Mouse (Mus musculus) adrenal gland, postnatal 10 days (tissue): ENCODE measurements around the gene Ankrd9. TPM values are rescaled to one million over a fixed set of nuclear protein-coding genes. Genes with fewer than 3 reads are reported as not detected.
A peak's percentile ranks its signal among the peaks of the same experiment; 100 is the strongest.

Source experiments
- DNase-seq: peaks from one replicate; pipeline ENCODE4 v3.0.0; 2021; ENCODE audit warnings: mixed read lengths
- long read RNA-seq, 2 experiments: library from polyadenylated mRNA; stranded (forward); transcript quantifications; one replicate each; pipeline ENCODE4 v2.0.0; 2021
- total RNA-seq, 2 experiments: library from RNA; stranded (reverse); gene quantifications; 2 replicates each; pipeline ENCODE4 v1.2.3; 2021

The Ankrd9 gene
- total RNA-seq = 10 to 100 TPM; 35.7 to 49.7 TPM
- long read RNA-seq, experiment 1, transcript Ankrd9-201 (3 exons, 1,706 nt) = minor isoform, 21 of 182 reads
- long read RNA-seq, experiment 1, transcript Ankrd9-207 (2 exons, 1,431 nt) = minor isoform, 13 of 182 reads
- long read RNA-seq, experiment 1, transcript Ankrd9-202 (3 exons, 2,577 nt) = major isoform, 80 of 182 reads
- long read RNA-seq, experiment 1, transcript Ankrd9-203 (4 exons, 1,563 nt) = minor isoform, 26 of 182 reads
- long read RNA-seq, experiment 1, partial matches to known transcripts = 10 of 182 reads
- long read RNA-seq, experiment 1, other reads (novel, unspliced or antisense) = 31 of 182 reads
- long read RNA-seq, experiment 2, transcript Ankrd9-203 (4 exons, 1,563 nt) = minor isoform, 12 of 66 reads
- long read RNA-seq, experiment 2, transcript Ankrd9-201 (3 exons, 1,706 nt) = minor isoform, 10 of 66 reads
- long read RNA-seq, experiment 2, transcript Ankrd9-202 (3 exons, 2,577 nt) = major isoform, 25 of 66 reads
- long read RNA-seq, experiment 2, partial matches to known transcripts = 9 of 66 reads
- long read RNA-seq, experiment 2, other reads (novel, unspliced or antisense) = 6 of 66 reads

GRCm38 (mm10) chr12:110978607-110979406, at the start of gene Ankrd9:
Gene Ankrd9 (minus strand): TSS chr12:110979040.
- DNase-seq = peak; percentile 99

- DNase-seq = no peak
Measured at GRCm38 (mm10) chr12:111021577-111021976, 42.7 kb upstream of the Ankrd9 start.

GRCm38 (mm10) chr12:111021138-111021537, 42.3 kb upstream of the Ankrd9 start:
- no peak for DNase-seq

DNA sequence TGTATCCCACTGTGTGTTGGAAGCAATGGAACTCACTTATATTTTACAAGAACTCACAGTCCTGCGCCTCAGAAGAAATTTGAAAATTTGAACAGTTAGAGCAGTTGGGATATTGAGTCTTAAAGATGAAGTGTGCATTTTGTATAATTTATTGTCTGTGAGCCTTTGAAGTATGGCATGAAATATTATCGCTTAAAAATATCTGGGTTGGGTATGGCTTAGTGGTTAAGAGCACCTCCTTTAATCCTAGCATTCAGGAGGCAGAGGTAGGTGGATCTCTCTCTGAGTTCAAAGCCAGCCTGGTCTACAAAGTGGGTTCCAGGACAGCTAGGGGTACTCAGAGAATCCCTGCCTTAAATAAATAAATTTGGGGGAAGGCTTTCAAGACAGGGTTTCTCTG, 40.2 kb upstream of the Ankrd9 start:
- no peak for DNase-seq

- DNase-seq = no peak
Measured at GRCm38 (mm10) chr12:111018068-111018467, 39.2 kb upstream of the Ankrd9 start.

GRCm38 (mm10) chr12:111016807-111017206, 38.0 kb upstream of the Ankrd9 start:
- no peak for DNase-seq

DNA sequence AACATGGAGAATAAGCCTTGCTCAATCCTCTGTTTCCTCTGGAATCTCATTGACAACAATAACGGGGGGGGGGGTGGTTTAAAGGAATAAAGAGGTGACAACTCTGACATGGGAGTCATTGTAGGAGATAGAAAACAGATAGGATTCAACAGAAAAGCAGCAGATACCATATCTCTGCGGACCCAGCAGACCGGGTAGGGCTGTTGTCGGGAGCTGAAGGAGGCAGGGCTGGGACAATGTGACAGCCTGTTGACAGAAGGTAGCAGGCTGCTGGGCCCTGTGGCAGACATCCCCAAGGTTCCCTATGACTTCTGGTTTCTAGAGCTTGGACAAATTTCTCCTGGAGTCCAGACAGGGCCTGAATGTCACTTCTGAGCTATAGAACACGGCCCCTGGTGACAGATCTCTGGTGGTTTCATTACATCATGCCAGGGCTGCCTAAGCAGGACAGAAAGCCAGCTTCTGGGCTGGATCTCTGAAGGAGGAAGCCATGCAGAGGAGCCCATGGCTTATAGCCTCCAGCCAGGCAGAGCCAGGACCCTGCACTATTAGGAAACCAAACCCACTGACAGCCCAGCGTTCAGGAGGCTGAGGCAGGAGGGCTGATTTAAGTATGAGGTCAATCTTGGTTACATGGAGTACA, 30.9 kb upstream of the Ankrd9 start:
- no peak for DNase-seq

- DNase-seq = peak; percentile 34
Measured at GRCm38 (mm10) chr12:111008500-111009490, 30.0 kb upstream of the Ankrd9 start.

GRCm38 (mm10) chr12:111007134-111008103, 28.6 kb upstream of the Ankrd9 start:
- peak; percentile 84 for DNase-seq

DNA sequence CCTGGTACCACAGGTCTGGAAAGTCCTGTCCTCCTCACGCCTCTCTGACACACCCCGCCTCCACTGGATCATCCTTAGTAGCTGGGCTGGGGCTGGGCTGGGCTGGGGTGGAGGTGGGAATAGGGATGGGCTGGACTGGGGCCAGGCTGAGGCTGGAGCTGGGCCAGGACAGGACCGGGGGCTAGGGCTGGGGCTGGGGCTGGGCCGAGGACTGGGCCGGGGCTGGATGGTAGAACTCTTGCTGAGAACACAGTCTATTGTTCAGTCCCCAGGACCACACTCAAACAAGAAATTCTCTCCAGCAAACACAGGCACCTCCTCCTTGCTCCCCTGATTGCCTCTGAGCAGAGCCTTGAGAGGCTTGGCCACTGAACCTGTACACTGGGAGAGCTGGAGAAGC, 27.5 kb upstream of the Ankrd9 start:
- DNase-seq = no peak

- no peak for DNase-seq
Measured at GRCm38 (mm10) chr12:111005803-111006202, 27.0 kb upstream of the Ankrd9 start.

- DNase-seq = no peak
Measured at GRCm38 (mm10) chr12:111004142-111004541, 25.3 kb upstream of the Ankrd9 start.

GRCm38 (mm10) chr12:111000956-111001355, 22.1 kb upstream of the Ankrd9 start:
- no peak for DNase-seq

- no peak for DNase-seq
Measured at GRCm38 (mm10) chr12:110999820-111000219, 21.0 kb upstream of the Ankrd9 start.

DNA sequence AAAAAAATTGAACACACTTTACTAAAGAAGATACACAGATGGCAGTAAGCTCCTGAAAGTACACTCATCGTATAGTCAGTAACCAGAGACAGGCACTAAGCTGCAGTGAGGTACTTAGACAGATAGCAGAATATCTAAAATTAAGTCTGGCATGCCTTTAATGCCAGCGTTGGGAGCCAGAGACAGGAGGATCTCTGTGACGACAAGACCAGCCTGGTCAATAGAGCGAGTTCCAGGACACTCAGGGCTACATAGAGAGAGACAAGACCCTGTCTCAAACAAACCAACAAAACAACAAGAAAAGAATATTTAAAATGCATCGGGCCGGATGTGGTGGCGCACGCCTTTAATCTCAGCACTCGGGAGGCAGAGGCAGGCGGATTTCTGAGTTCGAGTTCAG, 19.3 kb upstream of the Ankrd9 start:
- no peak for DNase-seq

- DNase-seq = no peak
Measured at GRCm38 (mm10) chr12:110994666-110995065, 15.8 kb upstream of the Ankrd9 start.

DNA sequence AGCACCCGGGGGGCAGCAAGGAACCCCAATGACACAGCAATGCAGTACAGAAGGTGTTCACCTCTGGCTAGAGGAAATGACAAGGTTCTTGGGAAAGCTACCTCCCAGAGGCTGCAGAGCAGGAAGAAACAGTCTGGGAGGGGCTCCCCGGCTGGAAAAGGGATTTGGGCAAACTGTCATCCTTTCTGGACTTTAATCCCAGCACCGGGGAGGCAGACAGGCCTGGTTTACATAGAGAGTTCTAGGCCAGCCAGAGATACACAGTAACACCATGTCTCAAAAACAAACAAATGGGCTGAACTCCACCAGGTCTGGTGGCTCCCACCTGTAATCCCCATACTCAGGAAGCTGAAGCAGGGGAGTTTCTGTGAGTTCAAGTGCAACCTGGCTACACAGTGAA, 14.4 kb upstream of the Ankrd9 start:
- DNase-seq = no peak

- no peak for DNase-seq
Measured at GRCm38 (mm10) chr12:110992771-110993170, 13.9 kb upstream of the Ankrd9 start.

DNA sequence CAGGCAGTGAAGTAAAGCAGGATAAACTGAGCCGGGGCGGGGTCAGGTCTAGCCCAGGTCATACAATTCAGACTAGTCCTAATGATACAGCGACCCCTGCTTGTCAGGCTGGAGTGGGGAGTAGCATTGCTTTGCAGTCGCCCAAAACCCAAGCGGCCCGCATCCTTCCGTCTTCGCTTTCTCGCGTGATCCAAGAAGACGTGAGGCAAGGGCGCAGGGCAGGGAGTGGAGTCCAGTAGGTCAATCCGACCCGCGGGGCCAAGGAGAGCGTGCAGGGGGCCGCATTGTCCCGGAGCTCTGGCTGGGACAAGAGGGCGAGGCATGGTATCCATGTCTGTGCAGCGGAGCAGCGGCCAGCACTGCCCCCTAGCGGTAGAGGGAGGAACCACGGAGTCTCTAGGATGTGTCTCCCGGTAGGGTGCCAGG, 13.3 kb upstream of the Ankrd9 start:
- peak; percentile 97 for DNase-seq
